Mouse (Mus musculus) layer of hippocampus, postnatal 25 days (tissue): ENCODE results near the gene Rptn. TPM values are rescaled to one million over a fixed set of nuclear protein-coding genes. Genes with fewer than 3 reads are reported as not detected.
"Not testable (repeated sequence)": the region's sequence is repeated elsewhere in the genome, so short reads cannot be mapped to it uniquely, and the experiment has no call there.

ENCODE experiments used
- DNase-seq, 2 experiments: peaks; one replicate each; pipeline ENCODE4 v3.0.0; 2022; ENCODE audit warnings: mixed read lengths in 2 of 2, low spot score in 1 of 2; ENCODE audit errors: extremely low spot score in 1 of 2
- total RNA-seq, 2 experiments: library from RNA; stranded (reverse); gene quantifications; 2 replicates each; pipeline ENCODE4 v1.2.3; 2021

Rptn gene
- total RNA-seq = not detected

- no peak for DNase-seq
These were observed at the start of gene Rptn for GRCm38 (mm10) chr3:93393366-93393765. Rptn (plus strand) TSS chr3:93393699.

- no peak for DNase-seq
These were observed 46.6 kb upstream of the Rptn start for GRCm38 (mm10) chr3:93346896-93347295.

- DNase-seq = peak; percentile 61 to 81
These were observed 33.5 kb upstream of the Rptn start for GRCm38 (mm10) chr3:93360045-93360444.

GRCm38 (mm10) chr3:93361933-93362574 lies 31.4 kb upstream of the Rptn start:
- no peak for DNase-seq

- no peak for DNase-seq
These were observed 26.4 kb upstream of the Rptn start for GRCm38 (mm10) chr3:93366966-93367575.

GRCm38 (mm10) chr3:93368171-93368570 lies 25.3 kb upstream of the Rptn start:
- no peak for DNase-seq

- no peak for DNase-seq
These were observed 20.1 kb upstream of the Rptn start for GRCm38 (mm10) chr3:93373416-93373815.

- no peak for DNase-seq
These were observed 18.3 kb upstream of the Rptn start for GRCm38 (mm10) chr3:93375196-93375595.

GRCm38 (mm10) chr3:93375601-93376000 lies 17.9 kb upstream of the Rptn start:
- DNase-seq = no peak

- DNase-seq = no peak
These were observed 15.4 kb upstream of the Rptn start for GRCm38 (mm10) chr3:93378146-93378545.

GRCm38 (mm10) chr3:93403936-93404335 lies 10.4 kb downstream of the Rptn start:
- no peak for DNase-seq

GRCm38 (mm10) chr3:93406992-93407391 lies 13.5 kb downstream of the Rptn start:
- DNase-seq = peak in 1 of 2 experiments; percentile 26

- DNase-seq = no peak
These were observed 18.4 kb downstream of the Rptn start for GRCm38 (mm10) chr3:93411905-93412304.

GRCm38 (mm10) chr3:93431673-93432072 lies 38.2 kb downstream of the Rptn start:
- DNase-seq = no peak

GRCm38 (mm10) chr3:93442030-93442429 lies 48.5 kb downstream of the Rptn start, which contains the start of gene Tchh:
Tchh (plus strand) TSS chr3:93442330.
- DNase-seq = no peak

- peak; percentile 5 to 18 for DNase-seq
These were observed 50.1 kb downstream of the Rptn start for GRCm38 (mm10) chr3:93443501-93444101.

- peak; percentile 47 to 62 for DNase-seq
These were observed 51.1 kb downstream of the Rptn start for GRCm38 (mm10) chr3:93444343-93445164.

GRCm38 (mm10) chr3:93445165-93445705 lies 51.7 kb downstream of the Rptn start:
- peak; percentile 6 to 10 for DNase-seq

- peak; percentile 7 to 9 for DNase-seq
These were observed 52.7 kb downstream of the Rptn start for GRCm38 (mm10) chr3:93446128-93446755.

- not testable (repeated sequence) for DNase-seq
These were observed 53.2 kb downstream of the Rptn start for GRCm38 (mm10) chr3:93446756-93447137.
